8 mouse cellular contexts compared by ENCODE assay signal in the genomic region with DNA sequence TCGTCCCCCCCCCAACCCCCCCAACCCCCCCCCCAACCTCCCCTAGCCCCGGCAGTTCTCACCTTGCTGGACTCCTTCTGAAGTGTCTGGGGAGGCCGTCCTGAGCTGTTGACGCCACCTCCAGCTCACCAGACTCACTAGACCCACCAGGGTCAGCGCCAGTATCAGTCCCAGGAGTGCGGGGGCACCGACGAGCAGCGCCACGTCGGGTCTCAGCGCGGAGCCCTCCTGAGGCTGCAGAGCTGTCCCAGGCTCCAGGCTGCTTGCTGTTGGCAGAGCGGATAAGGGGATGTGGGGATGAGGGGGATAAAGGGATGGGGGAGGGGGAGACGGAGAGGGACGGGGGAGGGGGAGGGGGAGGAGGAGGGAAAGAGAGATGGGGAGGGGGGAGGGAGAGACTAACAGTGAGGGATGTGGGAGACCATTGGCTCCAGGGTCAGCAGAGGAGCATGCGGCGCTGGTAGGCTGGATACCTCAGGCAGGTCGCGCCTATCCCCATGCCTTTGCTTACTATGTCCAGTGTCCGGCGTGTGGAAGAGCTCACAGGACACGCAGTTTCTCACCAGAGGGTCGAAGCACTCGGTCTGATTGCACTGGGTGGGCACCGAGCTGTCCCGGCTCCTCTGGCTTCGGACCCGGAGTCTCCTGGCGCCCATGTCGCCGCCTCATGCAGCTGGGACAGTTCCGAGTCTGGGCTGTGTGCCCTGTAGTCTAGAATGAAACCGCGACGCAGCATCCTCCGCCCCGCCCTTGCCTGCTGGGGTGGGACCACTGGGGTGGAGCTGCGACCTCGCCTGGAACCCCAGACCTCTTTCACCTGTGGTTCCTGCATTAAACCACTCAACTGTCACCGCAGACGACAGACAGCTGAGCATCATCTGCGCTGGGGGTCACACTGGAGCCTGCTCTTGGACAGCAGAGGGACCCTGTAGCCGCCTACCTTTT. TPM values are rescaled to one million over a fixed set of nuclear protein-coding genes. Genes with fewer than 3 reads are reported as not detected.
DNase-seq lines count a peak whose midpoint lies in the region; ATAC-seq and TF ChIP-seq lines count a peak whose summit lies in the region.

A gene (minus strand): TSS at position 713 of the 945 bp plus-strand sequence.

- H3K36me3 ChIP-seq in kidney, embryonic 14.5 days (ENCODE audit: control insufficient read depth, insufficient read depth, low read length) = no peaks in the 10 kb centered on the region
- H3K36me3 ChIP-seq in liver, embryonic 14.5 days (replicated peaks; ENCODE audit: control insufficient read depth, insufficient read depth, low read depth) = no peaks in the 10 kb centered on the region
- H3K36me3 ChIP-seq in neural tube, embryonic 12.5 days = no peaks in the 10 kb centered on the region

- H3K9me3 ChIP-seq in kidney, embryonic 14.5 days (ENCODE audit: control insufficient read depth, low read length) = no peaks in the 10 kb centered on the region
- H3K9me3 ChIP-seq in liver, embryonic 14.5 days (ENCODE audit: control insufficient read depth, low read length) = no peaks in the 10 kb centered on the region
- H3K9me3 ChIP-seq in neural tube, embryonic 12.5 days = no peaks in the 10 kb centered on the region

- DNase-seq in kidney, adult 8-10 months = no peak
- peak; percentile 32 to 49 for DNase-seq in heart, postnatal 36 days
- DNase-seq in liver, embryonic 14.5 days (ENCODE audit: low read depth in 3 of 3, low spot score in 3 of 3) = peak in 1 of 3 experiments; percentile 49
- no peak for DNase-seq in right cerebral cortex, adult 2 months (ENCODE audit: low spot score in 2 of 2)
- DNase-seq in left cerebral cortex, postnatal 14 days (ENCODE audit: low spot score in 2 of 2) = no peak

- no peak for TF ChIP-seq POLR2A in cortical plate, adult 2 months (IDR thresholded peaks at IDR 0.05; ENCODE audit: extremely low read depth, insufficient read depth, low read length)

- peaks cover 18% of the 10 kb centered on the region for H3K27me3 ChIP-seq in kidney, embryonic 14.5 days (ENCODE audit: control insufficient read depth, insufficient read depth, low read length)
- H3K27me3 ChIP-seq in liver, embryonic 14.5 days (ENCODE audit: control insufficient read depth, insufficient read depth, low read length) = peaks cover 24% of the 10 kb centered on the region
- H3K27me3 ChIP-seq in neural tube, embryonic 12.5 days (replicated peaks) = peaks cover 31% of the 10 kb centered on the region; the same call in 1 of the 2 replicates

- H3K4me2 ChIP-seq in kidney, embryonic 14.5 days (replicated peaks; ENCODE audit: low read depth, low read length) = peak within 1 kb of the TSS; percentile 55
- peak within 1 kb of the TSS; percentile 72 for H3K4me2 ChIP-seq in liver, embryonic 14.5 days (ENCODE audit: low read depth)
- H3K4me2 ChIP-seq in neural tube, embryonic 12.5 days (replicated peaks) = peak within 1 kb of the TSS; percentile 72

- peaks cover 8% of the 10 kb centered on the region; the same call in 1 of the 2 replicates for H3K4me1 ChIP-seq in kidney, embryonic 14.5 days (ENCODE audit: control insufficient read depth, insufficient read depth, low read length)
- H3K4me1 ChIP-seq in cortical plate, adult 2 months (ENCODE audit: control insufficient read depth, insufficient read depth, low read length) = no peaks in the 10 kb centered on the region
- peaks cover 6 to 13% of the 10 kb centered on the region in 2 experiments for H3K4me1 ChIP-seq in liver, embryonic 14.5 days (replicated peaks; ENCODE audit: control insufficient read depth in 2 of 2, insufficient read depth in 2 of 2, low read length in 1 of 2)
- H3K4me1 ChIP-seq in neural tube, embryonic 12.5 days = peaks cover 14% of the 10 kb centered on the region

- intact Hi-C loops in heart, postnatal 36 days (cut with DNase I) = no loop called here
- intact Hi-C loops in left cerebral cortex, postnatal 14 days (cut with DNase I) = no loop called here

- TF ChIP-seq CTCF in cortical plate, adult 2 months (IDR thresholded peaks at IDR 0.05; ENCODE audit: extremely low read depth, insufficient read depth, low read length) = no peak
- TF ChIP-seq CTCF in liver, embryonic 14.5 days (IDR thresholded peaks at IDR 0.05; ENCODE audit: low read depth) = no peak

- 2% methylated on average over 43 of the region's 44 CpGs for WGBS in kidney, embryonic 14.5 days
- 1% methylated on average over 41 of the region's 44 CpGs for WGBS in liver, embryonic 14.5 days (ENCODE audit: insufficient replicate concordance)
- 2% methylated on average over 44 of the region's 44 CpGs for WGBS in neural tube, embryonic 12.5 days

- 0 out of 2 replicates have a peak within 1 kb of the TSS, but pooled peaks have one; percentile 12 for H3K9ac ChIP-seq in kidney, embryonic 14.5 days (ENCODE audit: low read depth, low read length)
- peak within 1 kb of the TSS; percentile 15 for H3K9ac ChIP-seq in liver, embryonic 14.5 days (replicated peaks)
- peak within 1 kb of the TSS; percentile 35 for H3K9ac ChIP-seq in neural tube, embryonic 12.5 days

- H3K27ac ChIP-seq in kidney, embryonic 14.5 days (ENCODE audit: low read depth, low read length) = no peak within 1 kb of the TSS
- no peak within 1 kb of the TSS for H3K27ac ChIP-seq in cortical plate, adult 2 months (ENCODE audit: insufficient read depth, low read length)
- H3K27ac ChIP-seq in liver, embryonic 14.5 days = no peak within 1 kb of the TSS
- H3K27ac ChIP-seq in neural tube, embryonic 12.5 days = no peak within 1 kb of the TSS

- TF ChIP-seq EP300 in liver, embryonic 14.5 days (IDR thresholded peaks at IDR 0.05; ENCODE audit: low read depth) = no peak

- peak within 1 kb of the TSS; percentile 30 for H3K4me3 ChIP-seq in kidney, embryonic 14.5 days (ENCODE audit: low read length)
- H3K4me3 ChIP-seq in cortical plate, adult 2 months (ENCODE audit: insufficient read depth, low read length) = peak within 1 kb of the TSS; percentile 35
- H3K4me3 ChIP-seq in liver, embryonic 14.5 days (ENCODE audit: insufficient read depth in 1 of 2, low read depth in 2 of 2, low read length in 2 of 2) = peak within 1 kb of the TSS; percentile 31 to 45
- peak within 1 kb of the TSS; percentile 35 for H3K4me3 ChIP-seq in neural tube, embryonic 12.5 days

- ATAC-seq in kidney, embryonic 14.5 days (ENCODE audit: low FRiP score, low TSS enrichment) = peak; percentile 28; the same call in 1 of the 2 replicates
- ATAC-seq in liver, embryonic 14.5 days (ENCODE audit: insufficient read depth) = peak; percentile 72
- peak; percentile 51; the same call in 1 of the 2 replicates for ATAC-seq in neural tube, embryonic 12.5 days (ENCODE audit: low FRiP score, low read depth)

RNA-seq across cellular contexts. Expression of the gene that starts here (rescaled TPM):
- polyA plus RNA-seq in kidney, embryonic 14.5 days (2014; fragmentation: Nextera tagmentation; extraction: Ambion mirVana) = 0.12 and 0.13 TPM in 2 replicates
- 0.48 and 0.76 TPM in 2 replicates for polyA plus RNA-seq in cortical plate, adult 2 months (2012; rRNA removed)
- total RNA-seq in heart, postnatal 36 days (2021) = under 1 TPM; 0.28 to 0.30 TPM
- 0.54 and 0.66 TPM in 2 replicates for polyA plus RNA-seq in liver, embryonic 14.5 days (2012; rRNA removed)
- polyA plus RNA-seq in liver, embryonic 14.5 days (2014; fragmentation: Nextera tagmentation; extraction: Ambion mirVana) = 0.14 and 0.58 TPM in 2 replicates
- 0.10 and 0.22 TPM in 2 replicates for polyA plus RNA-seq in neural tube, embryonic 12.5 days (2016; fragmentation: Nextera tagmentation; extraction: Ambion mirVana)
- under 1 TPM; 0.27 to 0.35 TPM for total RNA-seq in left cerebral cortex, postnatal 14 days (2021)

Comparison
In these comparisons a context has a peak if more than half of its experiments do, and no peak if none do; other contexts are left out.
1. Peak in ATAC-seq, H3K4me3 ChIP-seq, H3K9ac ChIP-seq and H3K4me2 ChIP-seq in kidney, embryonic 14.5 days; RNA of the gene not detected or under 1 TPM.
2. Peak in DNase-seq in heart, postnatal 36 days; RNA of the gene not detected or under 1 TPM.
3. Peak in ATAC-seq, H3K4me3 ChIP-seq, H3K9ac ChIP-seq and H3K4me2 ChIP-seq in liver, embryonic 14.5 days; RNA of the gene not detected or under 1 TPM.
4. Peak in ATAC-seq, H3K4me3 ChIP-seq, H3K9ac ChIP-seq and H3K4me2 ChIP-seq in neural tube, embryonic 12.5 days; RNA of the gene not detected or under 1 TPM.